Mouse (Mus musculus) retina, postnatal 7 days (tissue): ENCODE measurements around the gene Kcng4.

Experiments
- DNase-seq: peaks from one replicate; pipeline ENCODE4 v3.0.0-alpha.2; 2012; ENCODE audit warnings: low read depth, low spot score

Kcng4 gene

GRCm38 (mm10) chr8:119635378-119635777 lies at the start of gene Kcng4:
Gene Kcng4, minus strand, starts transcription at chr8:119635680.
- peak; percentile 29 for DNase-seq

GRCm38 (mm10) chr8:119679184-119679583 lies 43.7 kb upstream of the Kcng4 start:
- no peak for DNase-seq

- no peak for DNase-seq
These were observed 42.8 kb upstream of the Kcng4 start for GRCm38 (mm10) chr8:119678138-119678843.

GRCm38 (mm10) chr8:119676389-119676788 lies 40.9 kb upstream of the Kcng4 start:
- DNase-seq, result peak; percentile 88

GRCm38 (mm10) chr8:119675457-119675856 lies 40.0 kb upstream of the Kcng4 start:
- no peak for DNase-seq

GRCm38 (mm10) chr8:119673976-119674555 lies 38.6 kb upstream of the Kcng4 start:
- DNase-seq, result no peak

GRCm38 (mm10) chr8:119670419-119671091 lies 35.1 kb upstream of the Kcng4 start:
- no peak for DNase-seq

- DNase-seq, result no peak
These were observed 33.8 kb upstream of the Kcng4 start for GRCm38 (mm10) chr8:119669284-119669683.

GRCm38 (mm10) chr8:119668447-119668846 lies 33.0 kb upstream of the Kcng4 start:
- no peak for DNase-seq

- no peak for DNase-seq
These were observed 30.9 kb upstream of the Kcng4 start, which contains the start of gene Wfdc1 for GRCm38 (mm10) chr8:119666219-119666951. Gene Wfdc1, plus strand, starts transcription at chr8:119666365.

GRCm38 (mm10) chr8:119665270-119665669 lies 29.8 kb upstream of the Kcng4 start:
- no peak for DNase-seq

GRCm38 (mm10) chr8:119663440-119663839 lies 28.0 kb upstream of the Kcng4 start:
- no peak for DNase-seq

GRCm38 (mm10) chr8:119661892-119662291 lies 26.4 kb upstream of the Kcng4 start:
- no peak for DNase-seq

GRCm38 (mm10) chr8:119661081-119661480 lies 25.6 kb upstream of the Kcng4 start:
- no peak for DNase-seq

GRCm38 (mm10) chr8:119656709-119657464 lies 21.4 kb upstream of the Kcng4 start:
- DNase-seq, result no peak

- DNase-seq, result no peak
These were observed 15.8 kb upstream of the Kcng4 start for GRCm38 (mm10) chr8:119651324-119651723.

GRCm38 (mm10) chr8:119646846-119647245 lies 11.4 kb upstream of the Kcng4 start:
- no peak for DNase-seq

GRCm38 (mm10) chr8:119646197-119646596 lies 10.7 kb upstream of the Kcng4 start:
- DNase-seq, result no peak

- no peak for DNase-seq
These were observed 9.6 kb upstream of the Kcng4 start for GRCm38 (mm10) chr8:119644981-119645597.

- no peak for DNase-seq
These were observed 9.0 kb upstream of the Kcng4 start for GRCm38 (mm10) chr8:119644429-119644960.

- DNase-seq, result no peak
These were observed 7.5 kb upstream of the Kcng4 start for GRCm38 (mm10) chr8:119642960-119643359.
